Mouse (Mus musculus) kidney, adult 9 months (tissue): ENCODE measurements around the gene Tas2r109.
"Not testable (repeated sequence)": the region's sequence is repeated elsewhere in the genome, so short reads cannot be mapped to it uniquely, and the experiment has no call there.

Source experiments
- DNase-seq: peaks from one replicate; pipeline ENCODE4 v3.0.0; 2022

Gene Tas2r109

GRCm38 (mm10) chr6:132980865-132981264 lies at the start of gene Tas2r109:
TSS of gene Tas2r109 (minus strand) at chr6:132980965.
- DNase-seq: no peak

GRCm38 (mm10) chr6:132957819-132958218 lies 22.9 kb downstream of the Tas2r109 start, which contains the start of gene Tas2r131:
TSS of gene Tas2r131 (minus strand) at chr6:132957919.
- DNase-seq: no peak

- DNase-seq: no peak
These were observed 30.0 kb downstream of the Tas2r109 start, which contains the start of gene Tas2r129 for GRCm38 (mm10) chr6:132950802-132951201. TSS of gene Tas2r129 (plus strand) at chr6:132951102.

GRCm38 (mm10) chr6:132941376-132941775 lies 39.4 kb downstream of the Tas2r109 start:
- not testable (repeated sequence) for DNase-seq
